Mouse (Mus musculus): ENCODE results near the gene Rbm18.
"Not testable (repeated sequence)": the region's sequence is repeated elsewhere in the genome, so short reads cannot be mapped to it uniquely, and the experiment has no call there.

Gene Rbm18

DNA sequence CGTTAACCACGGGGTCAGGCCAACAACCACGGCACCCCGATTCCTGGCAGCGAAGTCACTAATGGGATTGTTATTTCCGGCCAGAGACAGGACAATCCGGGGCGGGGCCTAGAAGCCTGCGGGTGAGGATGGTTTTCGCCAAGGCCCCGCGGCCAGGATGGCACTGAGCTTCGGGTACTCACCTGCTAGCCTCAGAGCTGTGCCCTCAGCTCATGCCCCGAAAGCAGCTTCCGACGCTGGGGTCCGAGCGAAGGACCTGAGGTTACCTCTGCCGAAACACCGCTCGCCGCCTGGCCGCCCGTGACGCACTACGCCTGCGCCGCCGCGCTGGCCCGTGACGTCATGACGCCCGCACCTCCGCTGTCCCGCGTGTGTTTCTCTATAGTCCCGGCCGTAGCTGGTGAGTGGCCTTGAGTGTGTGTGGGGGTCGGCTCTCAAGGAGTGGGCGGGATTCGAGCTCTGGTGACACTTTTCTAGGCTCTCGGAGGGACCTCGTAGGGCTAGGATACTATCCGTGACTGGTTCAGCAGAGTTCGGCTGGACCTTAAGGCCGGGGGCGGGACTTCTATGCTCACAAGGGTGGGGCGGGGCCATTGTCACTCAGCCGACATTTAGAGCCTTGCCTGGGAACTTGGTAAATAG is at the start of gene Rbm18, which contains the start of gene Mrrf:
Gene Rbm18, minus strand, starts transcription at position 474 of the 642 bp plus-strand sequence.
Gene Mrrf, plus strand, starts transcription at position 90 of the 642 bp plus-strand sequence.
- DNase-seq (ENCODE audit: low read depth, low spot score) = peak; percentile 79

DNA sequence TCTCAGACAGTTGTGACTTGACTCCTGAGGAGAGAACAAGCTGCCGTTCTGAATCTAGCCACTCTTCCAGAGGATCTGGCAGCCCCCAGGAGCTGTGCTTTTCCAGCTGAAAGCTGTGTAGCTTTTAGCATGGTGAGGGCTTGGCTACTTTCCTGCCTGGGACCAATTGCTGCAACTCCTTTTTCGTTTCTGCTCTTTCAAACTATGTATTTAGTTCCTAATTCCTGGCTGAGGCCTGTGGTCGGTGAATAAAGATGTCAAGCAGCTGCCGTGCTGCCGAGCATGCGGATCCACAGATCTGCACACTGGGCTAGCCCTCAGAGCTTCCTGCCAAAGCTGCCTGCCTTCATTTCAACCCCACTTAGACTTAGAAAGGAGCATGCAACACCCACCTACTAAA is 48.3 kb upstream of the Rbm18 start:
- DNase-seq (ENCODE audit: low read depth, low spot score) = no peak

DNA sequence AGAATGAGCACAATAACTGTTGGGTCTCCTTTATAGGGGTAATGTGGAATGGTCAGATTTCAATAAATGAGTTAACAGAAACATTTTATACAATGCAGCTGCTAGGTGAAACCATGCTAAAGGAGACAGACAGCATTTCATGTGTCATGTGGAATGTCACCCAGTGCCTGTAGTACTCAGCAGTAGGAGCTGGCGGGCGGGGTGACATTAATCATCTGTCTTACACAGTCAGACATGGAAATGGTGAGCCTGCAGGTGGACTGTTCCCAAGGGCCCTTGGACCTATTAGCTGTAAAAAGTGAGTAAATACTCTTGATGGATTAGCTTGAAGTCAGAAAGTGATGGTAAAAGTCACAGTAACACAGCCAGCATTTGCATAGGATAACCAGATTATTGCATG is 47.6 kb upstream of the Rbm18 start:
- DNase-seq (ENCODE audit: low read depth, low spot score) = no peak

- DNase-seq (ENCODE audit: low read depth, low spot score) = no peak
These were observed 46.7 kb upstream of the Rbm18 start for GRCm38 (mm10) chr2:36183278-36183677.

DNA sequence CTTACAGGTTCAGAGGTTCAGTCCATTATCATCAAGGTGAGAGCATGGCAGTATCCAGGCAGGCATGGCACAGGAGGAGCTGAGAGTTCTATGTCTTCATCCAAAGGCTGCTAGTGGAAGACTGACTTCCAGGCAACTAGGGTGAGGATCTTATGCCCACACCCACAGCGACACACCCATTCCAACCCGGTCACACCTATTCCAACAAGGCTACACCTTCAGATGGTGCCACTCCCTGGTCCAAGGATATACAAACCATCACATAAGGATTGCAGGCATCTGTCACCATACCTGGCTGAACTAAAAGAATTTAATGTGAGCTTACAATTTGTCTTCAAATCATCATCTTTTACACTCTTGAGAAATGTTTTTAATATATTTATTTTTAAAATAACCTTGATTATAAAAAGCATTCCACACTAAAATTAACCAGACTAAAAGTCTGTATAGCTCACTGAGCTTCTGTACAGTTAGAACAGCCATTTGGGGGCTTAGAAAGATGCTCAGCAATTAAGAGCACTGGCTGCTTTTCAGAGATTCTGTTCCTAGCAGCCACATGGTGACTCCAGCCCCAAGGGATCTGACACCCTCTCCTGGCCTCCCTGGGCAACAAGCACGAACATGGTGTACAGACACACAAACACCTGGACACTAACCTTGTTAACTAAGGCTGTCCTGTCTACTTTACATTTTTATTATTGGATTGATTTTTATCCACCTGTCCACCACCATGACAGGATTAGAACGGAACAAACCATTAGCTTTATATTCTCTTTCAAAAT is 45.2 kb upstream of the Rbm18 start:
- DNase-seq (ENCODE audit: low read depth, low spot score) = not testable (repeated sequence)

DNA sequence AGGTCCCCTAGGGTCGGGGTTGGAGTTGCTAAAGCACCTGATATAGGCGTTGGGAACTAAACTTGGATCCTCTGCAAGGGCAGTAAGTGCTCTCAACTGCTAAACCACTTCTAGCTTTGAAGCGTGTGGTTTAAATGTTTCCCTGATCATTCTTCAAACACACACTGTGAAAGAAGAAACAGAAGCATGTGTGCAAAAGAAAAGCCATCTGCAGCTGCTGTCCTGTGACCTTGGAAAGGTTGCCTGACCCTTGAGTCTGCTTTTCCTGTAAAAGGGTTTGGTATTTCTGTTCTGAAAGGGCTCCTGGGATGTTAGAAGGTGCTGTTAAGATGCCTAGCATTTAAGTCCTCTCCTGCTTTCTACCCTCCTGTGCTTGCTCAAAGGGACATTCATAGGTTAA is 42.9 kb upstream of the Rbm18 start:
- no peak for DNase-seq (ENCODE audit: low read depth, low spot score)

DNA sequence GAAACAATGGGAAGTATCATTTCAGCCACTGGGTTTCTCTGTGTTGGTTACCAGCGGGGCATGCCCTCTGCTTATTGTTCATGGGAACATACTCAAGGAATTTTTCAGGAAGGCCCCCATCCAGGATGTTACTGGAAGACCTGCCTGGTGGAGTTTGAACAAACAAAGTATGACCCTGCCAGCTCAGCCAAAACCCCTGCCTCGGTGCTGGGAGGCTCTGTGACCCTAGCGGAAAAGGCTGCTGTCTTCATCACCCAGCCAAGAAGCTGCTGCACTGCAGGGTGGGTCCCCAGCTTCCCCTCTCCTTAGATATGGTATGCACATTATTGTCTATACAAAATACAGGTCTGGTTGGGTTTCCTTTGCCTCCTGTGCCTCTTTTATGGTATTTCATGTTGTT is 36.0 kb upstream of the Rbm18 start:
- no peak for DNase-seq (ENCODE audit: low read depth, low spot score)

GRCm38 (mm10) chr2:36172136-36172535 is 35.6 kb upstream of the Rbm18 start:
- DNase-seq (ENCODE audit: low read depth, low spot score) = no peak

GRCm38 (mm10) chr2:36169176-36169575 is 32.6 kb upstream of the Rbm18 start:
- no peak for DNase-seq (ENCODE audit: low read depth, low spot score)

DNA sequence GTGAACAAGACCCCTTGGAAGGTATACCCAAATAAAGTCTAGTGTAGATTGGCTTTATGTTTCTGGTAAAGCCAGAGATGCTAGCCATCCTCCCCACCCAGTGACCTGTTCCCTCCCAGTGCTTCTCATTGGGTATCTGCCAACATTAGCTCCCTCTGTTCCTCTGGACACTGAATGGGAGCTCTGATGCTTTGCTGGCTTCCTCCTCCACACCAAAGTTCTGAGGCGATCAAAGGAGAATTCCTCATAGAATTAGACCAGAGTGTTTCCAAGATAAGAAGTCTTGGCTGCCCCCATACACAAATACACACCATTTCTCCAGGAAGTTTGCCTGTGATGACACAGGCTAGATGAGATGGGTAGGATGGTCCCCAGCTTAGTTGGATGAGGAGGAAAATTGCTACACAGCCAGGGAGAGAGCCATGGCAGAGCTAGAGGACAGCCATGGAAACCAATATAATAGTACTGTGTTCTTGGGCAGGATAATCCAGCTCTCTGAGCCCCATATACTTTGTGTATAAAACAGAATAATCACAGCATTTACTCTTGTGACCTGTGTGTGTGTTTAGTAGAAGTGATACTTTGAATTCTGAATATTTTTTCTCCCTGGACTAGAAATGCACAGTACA is 31.5 kb upstream of the Rbm18 start:
- peak; percentile 8 for DNase-seq (ENCODE audit: low read depth, low spot score)

GRCm38 (mm10) chr2:36159336-36159735 is 22.8 kb upstream of the Rbm18 start:
- no peak for DNase-seq (ENCODE audit: low read depth, low spot score)

GRCm38 (mm10) chr2:36157461-36157860 is 20.9 kb upstream of the Rbm18 start:
- no peak for DNase-seq (ENCODE audit: low read depth, low spot score)

GRCm38 (mm10) chr2:36152401-36152800 is 15.8 kb upstream of the Rbm18 start:
- DNase-seq (ENCODE audit: low read depth, low spot score) = not testable (repeated sequence)

GRCm38 (mm10) chr2:36148876-36149365 is 12.3 kb upstream of the Rbm18 start:
- no peak for DNase-seq (ENCODE audit: low read depth, low spot score)

DNA sequence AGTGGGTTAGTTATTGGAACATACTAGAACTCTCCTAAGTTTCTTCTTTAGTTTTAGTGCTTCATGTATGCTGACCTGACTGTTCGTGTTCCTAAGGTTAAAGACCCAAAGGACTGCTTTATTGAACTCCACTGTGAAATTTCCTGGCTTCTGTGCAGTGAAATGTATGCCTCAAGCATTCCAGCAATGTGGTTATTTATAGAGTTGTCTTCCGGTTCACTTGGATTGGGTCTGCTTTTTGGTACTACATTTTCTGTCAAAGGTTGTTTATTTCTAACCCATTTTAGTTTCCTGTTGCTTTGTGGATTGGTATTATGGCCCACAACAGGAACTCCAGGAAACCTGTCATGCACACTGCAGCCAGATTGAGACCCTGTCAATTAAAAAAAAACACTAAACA is 2.5 kb upstream of the Rbm18 start:
- DNase-seq (ENCODE audit: low read depth, low spot score) = no peak

DNA sequence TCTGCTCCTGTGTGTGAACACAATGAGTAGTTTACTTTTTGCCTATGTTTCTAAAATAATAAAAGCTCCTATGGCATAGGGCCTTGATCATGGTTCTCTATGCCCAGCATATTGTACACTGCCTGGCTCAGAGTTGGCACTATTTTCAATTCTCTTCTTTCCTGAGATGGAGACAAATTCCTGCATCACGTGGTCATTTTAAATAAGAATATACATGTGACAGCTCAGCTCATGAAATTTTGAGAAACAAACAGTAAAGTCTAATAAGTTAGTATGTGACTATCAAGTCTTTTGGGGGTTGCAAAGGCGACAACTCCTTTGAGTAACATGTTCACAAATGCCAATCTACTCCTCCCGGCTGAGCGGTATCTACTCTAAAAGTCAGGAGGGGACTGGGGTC is 686 bp downstream of the Rbm18 start:
- DNase-seq (ENCODE audit: low read depth, low spot score) = no peak

- DNase-seq (ENCODE audit: low read depth, low spot score) = no peak
These were observed 7.5 kb downstream of the Rbm18 start for GRCm38 (mm10) chr2:36129051-36129450.

GRCm38 (mm10) chr2:36127973-36128372 is 8.6 kb downstream of the Rbm18 start:
- DNase-seq (ENCODE audit: low read depth, low spot score) = no peak

DNA sequence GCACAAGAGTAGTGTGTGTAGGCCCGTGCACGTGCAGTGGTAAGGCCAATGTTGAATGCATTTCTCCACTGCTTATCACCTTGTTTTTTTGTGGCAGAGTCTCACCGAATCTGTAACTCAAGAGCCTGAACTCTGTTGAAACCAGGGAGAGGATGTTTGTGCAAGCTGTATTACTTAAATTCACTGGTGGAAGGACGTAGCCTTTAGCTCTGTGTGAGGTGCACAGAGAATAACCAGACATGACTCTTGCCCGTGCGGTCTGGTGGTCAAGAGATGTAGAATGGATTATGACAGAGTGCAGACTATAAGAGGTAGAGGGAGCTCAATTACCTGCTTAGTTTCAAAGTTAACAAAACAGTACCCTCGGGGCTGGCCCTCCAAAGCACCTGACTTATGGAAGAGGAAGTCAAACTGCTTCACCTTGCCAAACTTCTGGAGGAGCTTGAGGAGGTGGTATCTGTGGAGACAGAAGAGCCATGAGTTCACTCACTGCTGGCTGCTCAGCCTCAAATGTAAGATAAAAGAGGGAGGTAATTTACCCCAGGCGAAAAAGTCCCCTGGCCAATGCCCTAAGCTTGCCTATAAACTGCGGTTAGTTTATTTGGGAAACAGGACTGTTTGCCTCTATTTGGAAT is 9.7 kb downstream of the Rbm18 start:
- DNase-seq (ENCODE audit: low read depth, low spot score) = no peak

- DNase-seq (ENCODE audit: low read depth, low spot score) = no peak
These were observed 23.9 kb downstream of the Rbm18 start for GRCm38 (mm10) chr2:36112632-36113031.

- DNase-seq (ENCODE audit: low read depth, low spot score) = no peak
These were observed 28.0 kb downstream of the Rbm18 start for GRCm38 (mm10) chr2:36108615-36109014.

Measured in skeletal muscle tissue, adult 2 months (tissue).